Mouse (Mus musculus) lung, embryonic 14.5 days (tissue): Measurements from ENCODE around the gene Cbarp. TPM values are rescaled to one million over a fixed set of nuclear protein-coding genes. Genes with fewer than 3 reads are reported as not detected.

ENCODE experiments used
- ATAC-seq: fragments of 200-750 bp; cut with Nextera tagmentation; 2 replicates; pipeline ENCODE4 v1.8.0; 2017; ENCODE audit warnings: mild to moderate bottlenecking, moderate TSS enrichment, moderate library complexity; ENCODE audit not compliant: insufficient read depth
- DNase-seq: peaks from one replicate; pipeline ENCODE4 v3.0.0-alpha.2; 2015
- H3K27ac ChIP-seq: fragments of 300-500 bp; sonication (generic); 2 replicates; pipeline ENCODE4 v1.5.1; 2014; ENCODE audit warnings: low read depth, mild to moderate bottlenecking, moderate library complexity
- H3K27me3 ChIP-seq: fragments of 300-500 bp; sonication (generic); 2 replicates; pipeline ENCODE4 v1.6.1; 2014; ENCODE audit warnings: low read length, control low read depth; ENCODE audit not compliant: insufficient read depth
- H3K36me3 ChIP-seq: fragments of 300-500 bp; sonication (generic); 2 replicates; pipeline ENCODE4 v1.6.1; 2014; ENCODE audit warnings: control low read depth; ENCODE audit not compliant: insufficient read depth
- H3K4me1 ChIP-seq: fragments of 300-500 bp; sonication (generic); 2 replicates; pipeline ENCODE4 v1.6.1; 2014; ENCODE audit warnings: antibody characterized with exemption, control low read depth; ENCODE audit not compliant: insufficient read depth
- H3K4me2 ChIP-seq: fragments of 300-500 bp; sonication (generic); 2 replicates; pipeline ENCODE4 v1.6.1; 2014; ENCODE audit warnings: mild to moderate bottlenecking
- H3K4me3 ChIP-seq: fragments of 300-500 bp; sonication (generic); 2 replicates; pipeline ENCODE4 v1.5.1; 2014; ENCODE audit warnings: low read depth, low read length
- H3K9ac ChIP-seq: fragments of 300-500 bp; sonication (generic); 2 replicates; pipeline ENCODE4 v1.6.1; 2014
- H3K9me3 ChIP-seq: fragments of 300-500 bp; sonication (generic); 2 replicates; pipeline ENCODE4 v1.6.1; 2016; ENCODE audit warnings: low read depth, low read length, control low read depth
- CTCF ChIP-seq: IDR thresholded peaks from 2 replicates; pipeline ENCODE4 v1.5.1; 2016; ENCODE audit warnings: antibody characterized with exemption, low read depth
- WGBS: fragments of 180-500 bp; shearing (Covaris S2); extraction: QIAGEN DNeasy Blood & Tissue Kit; methylation state at CpG from one replicate; pipeline ENCODE4 v1.1.7; 2014; 5-methylcytosine and 5-hydroxymethylcytosine counted together
- polyA plus RNA-seq: library from polyadenylated mRNA; unstranded; fragments of >200 nt; fragmentation: Nextera tagmentation; extraction: Ambion mirVana; gene quantifications from 2 replicates; pipeline ENCODE4 v1.2.1, GENCODE M21; 2014

Gene Cbarp
- polyA plus RNA-seq, 1 experiment from 2014 or later: 5.5 TPM

DNA sequence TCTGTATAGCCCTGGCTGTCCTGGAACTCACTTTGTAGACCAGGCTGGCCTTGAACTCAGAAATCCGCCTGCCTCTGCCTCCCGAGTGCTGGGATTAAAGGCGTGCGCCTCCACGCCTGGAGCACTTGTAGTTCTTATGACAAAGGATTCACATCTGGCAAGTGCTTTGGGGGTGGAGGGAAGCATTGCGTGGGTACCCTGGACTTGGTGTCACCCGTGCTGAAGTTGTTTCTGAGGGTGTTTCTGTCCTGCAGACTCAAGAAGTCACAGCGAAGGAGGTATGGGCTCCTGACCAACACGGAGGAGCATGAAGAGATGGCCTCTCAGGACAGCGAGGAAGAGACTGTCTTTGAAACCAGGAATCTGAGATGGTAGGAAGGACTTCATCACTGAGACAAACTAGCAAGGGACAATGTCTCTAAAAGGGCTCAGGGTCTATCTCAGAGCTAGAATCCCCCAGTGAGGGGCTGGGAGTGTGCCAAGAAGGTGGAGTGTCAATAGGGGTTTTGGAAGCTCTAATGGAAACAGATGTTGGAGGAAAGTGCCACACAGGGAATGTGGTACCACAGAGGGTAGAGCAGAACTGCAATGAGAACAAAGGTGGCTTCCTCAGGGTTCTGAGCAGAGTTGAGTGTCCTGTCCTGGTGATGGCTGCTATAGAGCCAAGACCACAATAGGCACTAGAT, 33.5 kb upstream of the Cbarp start:
- Histone ChIP-seq H3K27me3 (no peaks in the 10 kb centered on the region), H3K4me1 (no peaks in the 10 kb centered on the region), H3K36me3 (peaks cover 35% of the 10 kb centered on the region), H3K4me3 (no peak overlapping the region), H3K27ac (no peak overlapping the region), H3K9ac (no peak overlapping the region), H3K4me2 (no peak overlapping the region), H3K9me3 (no peaks in the 10 kb centered on the region)
- no peak for ATAC-seq
- WGBS: 84% methylated on average over 10 of the region's 10 CpGs
- no peak for DNase-seq
- TF ChIP-seq CTCF: no peak

DNA sequence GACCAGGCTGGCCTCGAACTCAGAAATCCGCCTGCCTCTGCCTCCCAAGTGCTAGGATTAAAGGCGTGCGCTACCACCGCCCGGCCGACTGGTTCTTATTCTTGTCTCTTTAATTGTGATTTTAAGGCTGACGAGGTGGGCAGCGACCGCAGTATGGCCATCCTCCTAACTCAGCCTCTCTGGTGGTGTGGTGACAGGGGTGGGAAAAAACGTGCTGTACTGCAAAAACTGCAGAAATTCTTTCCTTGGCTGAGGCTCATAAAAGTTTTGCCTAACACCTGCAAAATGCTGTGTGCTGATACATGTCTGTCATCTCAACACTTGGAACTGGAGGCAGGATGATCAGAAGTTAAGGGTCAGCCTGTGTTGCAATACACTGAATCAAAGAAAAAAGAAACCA, 32.7 kb upstream of the Cbarp start:
- peak overlapping the region; percentile 67 for H3K4me2 ChIP-seq
- no peaks in the 10 kb centered on the region for H3K27me3 ChIP-seq
- 12% methylated on average over 10 of the region's 11 CpGs for WGBS
- H3K27ac ChIP-seq: no peak overlapping the region
- H3K4me1 ChIP-seq: peaks cover 5% of the 10 kb centered on the region; the same call in 1 of the 2 replicates
- no peaks in the 10 kb centered on the region for H3K9me3 ChIP-seq
- no peak for TF ChIP-seq CTCF
- DNase-seq: no peak
- peaks cover 35% of the 10 kb centered on the region for H3K36me3 ChIP-seq
- H3K4me3 ChIP-seq: peak overlapping the region; percentile 50
- no peak for ATAC-seq
- H3K9ac ChIP-seq: peak overlapping the region; percentile 62

DNA sequence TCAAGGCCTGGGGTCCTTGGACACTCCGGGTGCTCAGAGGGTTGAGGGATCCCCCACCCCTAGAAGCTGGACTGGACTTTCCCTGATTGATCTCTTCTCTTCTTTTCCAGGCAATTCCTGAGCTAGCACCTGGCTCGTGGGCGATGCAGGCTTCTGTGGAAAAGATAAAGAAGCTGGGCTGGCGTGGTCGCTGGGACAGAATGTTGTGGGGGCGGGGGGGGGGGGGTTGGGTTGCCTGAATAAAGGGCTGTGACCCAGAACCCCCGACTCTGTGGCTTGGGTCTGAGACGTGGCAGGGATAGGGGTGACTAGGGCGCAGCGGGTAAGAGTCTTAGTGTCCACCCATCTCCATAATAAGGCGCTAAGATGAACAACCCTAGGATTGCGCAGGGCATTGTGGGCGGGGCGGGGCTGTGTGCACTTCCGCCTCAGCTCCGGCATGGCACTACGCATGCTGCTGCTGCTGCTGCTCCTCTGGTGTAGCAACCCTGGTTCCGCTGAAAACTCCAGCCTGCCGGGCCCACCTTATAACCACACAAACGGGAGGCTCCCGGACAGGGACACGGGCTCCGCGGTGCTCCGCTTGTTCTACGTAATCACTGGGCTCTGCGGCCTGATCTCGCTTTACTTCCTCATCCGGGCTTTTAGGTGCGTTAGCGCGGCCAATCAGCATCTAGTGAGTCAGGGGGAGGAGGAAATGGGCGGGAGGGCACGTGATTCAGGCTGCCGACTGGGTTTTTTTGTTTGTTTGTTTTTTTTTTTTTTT, 32.1 kb upstream of the Cbarp start, which contains the start of gene 1600002K03Rik:
Gene 1600002K03Rik (plus strand): TSS at position 418 of the 766 bp plus-strand sequence.
- H3K9me3 ChIP-seq: no peaks in the 10 kb centered on the region
- no peaks in the 10 kb centered on the region for H3K27me3 ChIP-seq
- peak within 1 kb of the TSS; percentile 50 for H3K4me3 ChIP-seq
- TF ChIP-seq CTCF: no peak
- DNase-seq: peak; percentile 95
- H3K4me2 ChIP-seq: peak within 1 kb of the TSS; percentile 67
- peak within 1 kb of the TSS; percentile 84 for H3K27ac ChIP-seq
- WGBS: 7% methylated on average over 35 of the region's 35 CpGs
- ATAC-seq: peak; percentile 75
- H3K4me1 ChIP-seq: peaks cover 5% of the 10 kb centered on the region; the same call in 1 of the 2 replicates
- peaks cover 35% of the 10 kb centered on the region for H3K36me3 ChIP-seq
- peak within 1 kb of the TSS; percentile 62 for H3K9ac ChIP-seq

DNA sequence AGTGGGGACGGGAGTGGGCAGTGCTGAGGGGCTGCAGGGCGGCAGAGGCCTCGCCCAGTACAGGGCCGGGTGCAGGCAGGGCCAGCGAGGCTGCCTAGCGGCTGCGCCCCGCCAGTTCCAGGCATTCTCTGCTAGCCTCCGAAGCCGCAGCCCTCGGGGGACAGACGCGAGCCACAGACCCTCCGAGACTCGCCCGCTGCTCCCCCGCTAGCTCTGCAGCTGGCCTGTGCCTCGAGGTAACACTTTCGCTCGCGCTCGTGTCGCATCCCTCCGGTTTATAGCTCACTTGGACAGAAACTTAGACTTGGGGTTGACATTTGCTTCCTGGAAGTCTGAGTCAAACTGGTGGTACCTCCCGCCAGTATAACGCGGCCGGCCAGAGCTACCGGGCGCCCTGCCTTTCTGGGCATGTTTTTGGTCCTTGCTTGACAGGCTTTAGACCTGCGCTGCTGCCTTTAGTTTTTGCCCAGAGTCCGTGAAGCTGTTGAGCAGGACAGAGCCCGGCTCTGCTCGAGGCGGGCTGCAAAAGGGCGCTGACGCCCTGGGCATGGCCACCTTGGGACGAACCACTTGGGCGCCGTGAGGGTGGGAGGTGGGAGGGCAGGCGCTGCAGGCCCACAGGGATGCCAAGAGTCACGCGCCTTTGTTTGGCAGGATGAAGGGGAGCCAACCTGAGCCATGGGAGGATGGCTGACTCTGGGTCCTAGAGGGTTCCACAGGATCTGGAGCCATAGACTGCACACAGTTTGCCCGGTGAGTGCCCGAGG, 31.3 kb upstream of the Cbarp start:
- Histone ChIP-seq H3K4me2 (peak overlapping the region; percentile 67), H3K9me3 (no peaks in the 10 kb centered on the region), H3K4me1 (peaks cover 6% of the 10 kb centered on the region; the same call in 1 of the 2 replicates), H3K36me3 (peaks cover 35% of the 10 kb centered on the region), H3K4me3 (peak overlapping the region; percentile 50), H3K27me3 (no peaks in the 10 kb centered on the region), H3K27ac (peak overlapping the region; percentile 84), H3K9ac (peak overlapping the region; percentile 62; the same call in 1 of the 2 replicates)
- WGBS: 85% methylated on average over 45 of the region's 45 CpGs
- ATAC-seq: no peak
- TF ChIP-seq CTCF: no peak
- DNase-seq: no peak

DNA sequence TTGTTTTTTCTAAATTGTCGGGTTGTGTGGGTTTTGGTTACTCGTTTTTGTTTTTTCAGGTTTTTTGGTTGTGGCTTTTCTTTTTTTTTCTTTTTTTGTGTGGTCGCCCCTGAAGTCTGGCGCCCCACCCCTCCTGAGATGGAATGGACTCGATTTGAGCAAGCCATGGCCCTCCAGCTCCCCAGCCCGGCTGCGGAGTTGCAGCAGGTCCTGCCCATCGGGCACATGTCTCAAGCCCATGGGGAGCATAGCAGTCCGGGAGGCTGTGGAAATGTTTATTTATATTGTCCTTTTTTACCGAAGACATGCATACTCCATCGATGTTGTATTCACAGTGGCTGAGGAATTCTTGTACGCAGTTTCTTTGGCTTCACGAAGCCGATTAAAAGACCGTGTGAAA, 30.6 kb upstream of the Cbarp start:
- Histone ChIP-seq H3K9ac (no peak overlapping the region), H3K4me1 (peaks cover 10% of the 10 kb centered on the region; the same call in 1 of the 2 replicates), H3K4me2 (no peak overlapping the region), H3K4me3 (no peak overlapping the region), H3K27me3 (no peaks in the 10 kb centered on the region), H3K27ac (no peak overlapping the region), H3K36me3 (peaks cover 35% of the 10 kb centered on the region), H3K9me3 (no peaks in the 10 kb centered on the region)
- ATAC-seq (no peak), DNase-seq (no peak)
- 77% methylated on average over 15 of the region's 15 CpGs for WGBS
- no peak for TF ChIP-seq CTCF

DNA sequence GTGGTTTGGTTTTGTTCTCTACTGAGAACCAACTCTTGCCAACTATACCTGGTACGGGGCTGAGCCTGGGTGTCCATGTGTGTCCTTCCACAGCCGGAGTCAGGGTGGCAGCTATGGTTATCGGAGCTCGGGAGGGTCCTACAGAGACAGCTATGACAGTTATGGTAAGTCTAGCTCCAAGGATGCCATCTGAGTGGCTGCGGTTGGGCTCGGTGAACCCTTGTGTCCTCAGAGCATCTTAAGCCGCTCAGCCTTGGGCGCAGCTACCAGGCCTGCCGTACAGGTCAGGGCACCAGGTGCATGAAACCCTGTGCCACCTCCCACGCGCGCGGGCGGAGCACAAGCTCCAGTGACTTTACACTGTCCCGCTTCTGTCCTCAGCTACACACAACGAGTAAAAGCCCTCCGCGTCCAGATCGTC, 30.0 kb upstream of the Cbarp start:
- H3K27me3 ChIP-seq: no peaks in the 10 kb centered on the region
- no peak overlapping the region for H3K27ac ChIP-seq
- H3K4me1 ChIP-seq: peaks cover 14% of the 10 kb centered on the region
- H3K9me3 ChIP-seq: no peaks in the 10 kb centered on the region
- WGBS: 93% methylated on average over 19 of the region's 19 CpGs
- H3K36me3 ChIP-seq: peaks cover 35% of the 10 kb centered on the region
- no peak for TF ChIP-seq CTCF
- no peak overlapping the region for H3K9ac ChIP-seq
- H3K4me2 ChIP-seq: no peak overlapping the region
- no peak for ATAC-seq
- no peak overlapping the region for H3K4me3 ChIP-seq
- DNase-seq: no peak
